Mouse (Mus musculus) frontal cortex, adult 2 months (tissue): ENCODE measurements around the gene Fut11. TPM values are rescaled to one million over a fixed set of nuclear protein-coding genes. Genes with fewer than 3 reads are reported as not detected.

Experiments
- DNase-seq, 2 experiments: peaks; one replicate each; pipeline ENCODE4 v3.0.0; 2022; ENCODE audit warnings: low spot score in 1 of 2; ENCODE audit errors: extremely low spot score in 1 of 2
- polyA plus RNA-seq: library from polyadenylated mRNA; depleted of rRNA; stranded (reverse); fragments of >200 nt; gene quantifications from 2 replicates; pipeline ENCODE4 v1.2.3, GENCODE M21; 2012; rRNA removed

Fut11 gene
- polyA plus RNA-seq, 1 experiment, result 15.3 TPM

- no peak for DNase-seq
These were observed 54.8 kb downstream of the Fut11 start for GRCm38 (mm10) chr14:20749494-20750051.

- DNase-seq, result no peak
These were observed 55.7 kb downstream of the Fut11 start for GRCm38 (mm10) chr14:20750503-20750902.

Other genes with a start within 250 kb of the Fut11 start
- gene Cfap70, start 242.7 kb upstream of the Fut11 start, polyA plus RNA-seq, result 0.72 and 1.7 TPM in 2 replicates
- 72.6 TPM in 2 replicates for gene Anxa7, start 214.8 kb upstream of the Fut11 start, polyA plus RNA-seq
- 0.36 and 0.62 TPM in 2 replicates for gene Mss51, start 198.1 kb upstream of the Fut11 start, polyA plus RNA-seq
- 173 and 179 TPM in 2 replicates for gene Ppp3cb, start 148.4 kb upstream of the Fut11 start, polyA plus RNA-seq
- 40.5 and 45.0 TPM in 2 replicates for gene Usp54, start 53.9 kb upstream of the Fut11 start, polyA plus RNA-seq
- 1.4 and 2.2 TPM in 2 replicates for gene Myoz1, start 38.4 kb upstream of the Fut11 start, polyA plus RNA-seq
- 0.29 and 0.40 TPM in 2 replicates for gene Synpo2l, start 26.6 kb upstream of the Fut11 start, polyA plus RNA-seq
- gene Sec24c, start 20.7 kb upstream of the Fut11 start, polyA plus RNA-seq, result 81.0 and 91.9 TPM in 2 replicates
- gene Chchd1, start 8.0 kb downstream of the Fut11 start, polyA plus RNA-seq, result 65.6 and 79.4 TPM in 2 replicates
- 172 and 188 TPM in 2 replicates for gene Zswim8, start 12.6 kb downstream of the Fut11 start, polyA plus RNA-seq
- 22.6 and 24.8 TPM in 2 replicates for gene Ndst2, start 39.6 kb downstream of the Fut11 start, polyA plus RNA-seq
- 201 and 208 TPM in 2 replicates for gene Camk2g, start 99.1 kb downstream of the Fut11 start, polyA plus RNA-seq
- 1.9 and 2.3 TPM in 2 replicates for gene Plau, start 141.7 kb downstream of the Fut11 start, polyA plus RNA-seq
- 24.8 and 25.3 TPM in 2 replicates for gene Vcl, start 234.4 kb downstream of the Fut11 start, polyA plus RNA-seq